Mouse (Mus musculus) heart, embryonic 16.5 days (tissue): Measurements from ENCODE around the gene Cadm2. TPM values are rescaled to one million over a fixed set of nuclear protein-coding genes. Genes with fewer than 3 reads are reported as not detected.

Source experiments
- ATAC-seq: fragments of 200-750 bp; cut with Nextera tagmentation; replicated peaks from 2 replicates; pipeline ENCODE4 v1.8.0; 2017; ENCODE audit warnings: moderate number of reproducible peaks; ENCODE audit not compliant: insufficient read depth, low FRiP score; ENCODE audit errors: extremely low read depth
- H3K27ac ChIP-seq: fragments of 300-500 bp; sonication (generic); 2 replicates; pipeline ENCODE4 v1.5.1; 2014; ENCODE audit warnings: mild to moderate bottlenecking, low read length, control low read depth, moderate library complexity
- H3K27me3 ChIP-seq: fragments of 300-500 bp; sonication (generic); 2 replicates; pipeline ENCODE4 v1.6.1; 2014; ENCODE audit warnings: low read length, mixed read lengths; ENCODE audit not compliant: control insufficient read depth, insufficient read depth
- H3K36me3 ChIP-seq: fragments of 300-500 bp; sonication (generic); 2 replicates; pipeline ENCODE4 v1.6.1; 2014; ENCODE audit not compliant: control insufficient read depth, insufficient read depth
- H3K4me1 ChIP-seq: fragments of 300-500 bp; sonication (generic); 2 replicates; pipeline ENCODE4 v1.6.1; 2014; ENCODE audit warnings: low read length, mixed read lengths; ENCODE audit not compliant: control insufficient read depth, insufficient read depth
- H3K4me2 ChIP-seq: fragments of 300-500 bp; sonication (generic); 2 replicates; pipeline ENCODE4 v1.6.1; 2014; ENCODE audit warnings: low read depth, mild to moderate bottlenecking, control low read depth, low read length
- H3K4me3 ChIP-seq: fragments of 300-500 bp; sonication (generic); 2 replicates; pipeline ENCODE4 v1.5.1; 2014; ENCODE audit warnings: mild to moderate bottlenecking, control low read depth, low read length
- H3K9ac ChIP-seq: fragments of 300-500 bp; sonication (generic); 2 replicates; pipeline ENCODE4 v1.6.1; 2014; ENCODE audit warnings: low read length, control low read depth
- H3K9me3 ChIP-seq: fragments of 300-500 bp; sonication (generic); replicated peaks from 2 replicates; pipeline ENCODE4 v1.6.1; 2016; ENCODE audit warnings: low read length; ENCODE audit not compliant: control insufficient read depth
- WGBS: fragments of 180-500 bp; shearing (Covaris S2); extraction: QIAGEN DNeasy Blood & Tissue Kit; methylation state at CpG from one replicate; pipeline ENCODE4 v1.1.7; 2014; 5-methylcytosine and 5-hydroxymethylcytosine counted together
- polyA plus RNA-seq: library from polyadenylated mRNA; unstranded; fragments of >200 nt; fragmentation: Nextera tagmentation; extraction: Ambion mirVana; gene quantifications from 2 replicates; pipeline ENCODE4 v1.2.1, GENCODE M21; 2015

Cadm2 gene
- polyA plus RNA-seq, 1 experiment from 2014 or later = 0.20 TPM

DNA sequence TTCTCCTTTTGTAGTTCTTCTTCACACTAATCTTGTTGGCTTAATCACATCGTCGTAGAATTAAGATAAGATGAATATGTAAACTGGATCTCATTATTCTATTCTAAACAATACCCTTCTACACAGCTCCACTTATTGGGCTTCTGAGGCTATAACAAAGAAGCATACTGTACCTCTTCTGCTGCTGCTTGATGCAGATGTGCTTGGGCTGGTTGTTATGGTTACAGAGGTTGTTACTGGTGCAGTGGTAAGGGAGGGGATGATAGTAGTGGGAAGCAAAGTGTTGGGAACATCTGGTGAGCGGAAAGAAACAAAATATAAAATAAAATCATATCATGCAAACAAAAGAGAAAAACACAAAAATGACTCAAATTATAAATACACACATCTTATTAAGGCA is 889.5 kb downstream of the Cadm2 start:
- WGBS = 49% methylated on average over 3 of the region's 3 CpGs
- H3K4me1 ChIP-seq = no peaks in the 10 kb centered on the region

DNA sequence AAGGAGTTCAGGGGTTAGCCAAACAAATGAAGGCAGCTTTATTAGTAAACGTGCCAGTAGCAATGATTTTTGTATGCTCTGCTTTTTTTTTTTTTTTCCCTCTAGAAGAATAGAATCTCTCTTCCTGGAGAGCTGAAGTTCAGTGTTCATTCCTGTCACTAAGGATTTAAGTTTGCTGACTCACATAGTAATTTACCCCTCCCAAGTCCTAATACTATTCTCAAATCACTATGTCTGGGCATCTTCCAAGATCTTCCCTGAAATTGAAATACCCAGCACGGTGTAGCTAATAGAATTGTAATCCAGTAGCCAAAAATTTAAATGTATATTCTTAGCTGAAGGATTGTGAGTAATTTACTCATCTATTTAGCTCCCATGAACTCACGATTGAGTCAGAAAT is 914.2 kb downstream of the Cadm2 start:
- H3K4me2 ChIP-seq = no peak overlapping the region
- no peak overlapping the region for H3K27ac ChIP-seq
- no peak overlapping the region for H3K4me3 ChIP-seq
- no peaks in the 10 kb centered on the region for H3K36me3 ChIP-seq
- no peaks in the 10 kb centered on the region for H3K9me3 ChIP-seq
- H3K4me1 ChIP-seq = no peaks in the 10 kb centered on the region
- H3K27me3 ChIP-seq = no peaks in the 10 kb centered on the region
- 70% methylated on average over 3 of the region's 3 CpGs for WGBS
- H3K9ac ChIP-seq = no peak overlapping the region
- no peak for ATAC-seq

More for the DNA sequence above, 889.5 kb downstream of the Cadm2 start:
- Histone ChIP-seq H3K27ac (no peak overlapping the region), H3K9me3 (no peaks in the 10 kb centered on the region), H3K36me3 (no peaks in the 10 kb centered on the region), H3K9ac (no peak overlapping the region), H3K4me3 (no peak overlapping the region), H3K27me3 (no peaks in the 10 kb centered on the region), H3K4me2 (no peak overlapping the region)
- ATAC-seq = no peak

- no peak overlapping the region for H3K9ac ChIP-seq
- no peak for ATAC-seq
Measured at GRCm38 (mm10) chr16:66694783-66695182, 925.9 kb downstream of the Cadm2 start.

GRCm38 (mm10) chr16:66677241-66677640 is 943.5 kb downstream of the Cadm2 start:
- no peak for ATAC-seq
- Histone ChIP-seq H3K9ac (no peak overlapping the region), H3K36me3 (no peaks in the 10 kb centered on the region)

More at GRCm38 (mm10) chr16:66694783-66695182, 925.9 kb downstream of the Cadm2 start:
- Histone ChIP-seq H3K4me1 (no peaks in the 10 kb centered on the region), H3K27ac (no peak overlapping the region), H3K27me3 (no peaks in the 10 kb centered on the region), H3K36me3 (no peaks in the 10 kb centered on the region), H3K4me2 (no peak overlapping the region), H3K4me3 (no peak overlapping the region), H3K9me3 (no peaks in the 10 kb centered on the region)

GRCm38 (mm10) chr16:66651013-66651362 is 969.7 kb downstream of the Cadm2 start:
- Histone ChIP-seq H3K4me3 (no peak overlapping the region), H3K4me1 (no peaks in the 10 kb centered on the region), H3K27me3 (no peaks in the 10 kb centered on the region), H3K4me2 (no peak overlapping the region), H3K9me3 (no peaks in the 10 kb centered on the region), H3K27ac (no peak overlapping the region), H3K36me3 (no peaks in the 10 kb centered on the region), H3K9ac (no peak overlapping the region)
- 69% methylated on average over 1 of the region's 1 CpGs for WGBS
- ATAC-seq = no peak

More at GRCm38 (mm10) chr16:66677241-66677640, 943.5 kb downstream of the Cadm2 start:
- Histone ChIP-seq H3K4me1 (no peaks in the 10 kb centered on the region), H3K27ac (no peak overlapping the region), H3K27me3 (no peaks in the 10 kb centered on the region), H3K4me3 (no peak overlapping the region), H3K4me2 (no peak overlapping the region), H3K9me3 (no peaks in the 10 kb centered on the region)

DNA sequence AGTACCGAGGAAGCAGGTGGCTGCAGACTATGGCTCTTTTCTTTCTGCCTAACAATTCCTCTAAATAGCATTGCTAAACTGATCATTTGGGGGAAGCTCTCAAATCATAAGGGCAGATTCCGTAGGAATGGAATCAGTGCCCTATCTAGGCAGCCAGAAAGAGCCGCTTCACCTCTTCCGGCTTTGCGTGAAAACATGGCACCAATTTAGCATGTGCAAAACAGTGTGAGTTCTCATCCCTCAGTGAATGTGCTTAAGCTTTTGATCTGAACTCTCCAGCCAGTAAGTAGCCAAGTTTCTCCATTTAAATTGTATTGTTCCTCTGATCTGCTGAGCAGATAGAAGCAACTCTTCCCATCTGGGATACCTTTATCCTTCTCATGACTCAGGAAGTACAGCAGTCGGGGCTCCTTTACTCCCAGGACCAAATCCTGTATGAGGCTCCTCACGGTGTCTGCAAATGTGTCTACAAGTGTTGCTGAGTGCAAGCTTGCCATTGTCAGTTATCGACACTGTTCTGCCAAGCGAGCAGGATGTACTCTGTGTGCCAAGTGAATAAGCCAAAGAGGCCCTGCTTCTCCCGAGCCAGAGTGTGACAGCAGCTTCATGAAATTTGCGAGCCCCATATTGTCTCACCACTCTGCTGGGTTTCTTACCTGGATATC is 970.2 kb downstream of the Cadm2 start:
- no peak for ATAC-seq
- Histone ChIP-seq H3K4me3 (no peak overlapping the region), H3K4me1 (no peaks in the 10 kb centered on the region), H3K27me3 (no peaks in the 10 kb centered on the region), H3K9me3 (no peaks in the 10 kb centered on the region), H3K36me3 (no peaks in the 10 kb centered on the region), H3K4me2 (no peak overlapping the region), H3K9ac (no peak overlapping the region), H3K27ac (no peak overlapping the region)
- WGBS = 81% methylated on average over 11 of the region's 11 CpGs

DNA sequence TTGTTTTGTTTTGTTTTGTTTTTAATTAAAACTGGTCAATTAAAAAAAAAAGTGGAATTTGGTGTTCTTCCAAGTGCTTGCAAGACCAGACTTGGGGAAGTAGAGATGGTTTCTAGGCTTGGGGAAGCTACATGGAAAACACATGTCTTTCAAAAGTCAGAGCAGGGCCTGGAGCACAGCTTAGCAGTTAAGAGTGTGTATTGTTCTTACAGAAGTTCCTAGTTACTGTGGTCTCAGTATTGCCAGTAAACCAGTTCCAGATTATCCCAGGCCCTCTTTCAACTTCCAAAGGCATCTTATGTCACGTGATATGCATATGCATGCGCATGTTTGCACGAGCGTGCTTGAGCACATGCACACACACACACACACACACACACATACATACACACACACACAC is 972.9 kb downstream of the Cadm2 start:
- Histone ChIP-seq H3K4me1 (no peaks in the 10 kb centered on the region), H3K9me3 (no peaks in the 10 kb centered on the region), H3K9ac (no peak overlapping the region), H3K27me3 (no peaks in the 10 kb centered on the region), H3K27ac (no peak overlapping the region), H3K36me3 (no peaks in the 10 kb centered on the region), H3K4me2 (no peak overlapping the region), H3K4me3 (no peak overlapping the region)
- no peak for ATAC-seq
- 87% methylated on average over 4 of the region's 4 CpGs for WGBS

- Histone ChIP-seq H3K4me2 (no peak overlapping the region), H3K36me3 (no peaks in the 10 kb centered on the region), H3K4me1 (no peaks in the 10 kb centered on the region), H3K27ac (no peak overlapping the region), H3K4me3 (no peak overlapping the region), H3K9ac (no peak overlapping the region), H3K27me3 (no peaks in the 10 kb centered on the region), H3K9me3 (no peaks in the 10 kb centered on the region)
- WGBS = 46% methylated on average over 4 of the region's 4 CpGs
- no peak for ATAC-seq
Measured at GRCm38 (mm10) chr16:66643606-66644005, 977.1 kb downstream of the Cadm2 start.

DNA sequence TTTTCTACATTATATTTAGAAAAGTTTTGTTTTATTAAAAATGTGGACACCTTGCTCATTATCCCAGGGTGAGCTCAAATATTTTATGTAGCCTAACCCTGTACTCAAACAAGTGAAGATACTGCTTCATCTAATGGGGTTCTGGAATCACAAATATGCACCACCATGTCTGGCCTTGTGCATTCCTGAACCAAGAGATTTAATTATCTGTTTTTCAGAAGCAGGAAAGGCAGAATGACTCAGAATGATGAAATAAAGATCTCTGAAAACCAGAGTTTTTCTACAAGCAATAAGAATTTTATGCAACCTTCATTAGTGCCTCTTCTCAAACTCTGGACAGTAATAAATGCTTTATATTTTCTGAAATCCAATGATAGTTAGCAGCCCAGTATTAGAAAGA is 993.2 kb downstream of the Cadm2 start:
- H3K4me3 ChIP-seq = no peak overlapping the region
- H3K9ac ChIP-seq = no peak overlapping the region
- H3K27ac ChIP-seq = no peak overlapping the region
- H3K4me2 ChIP-seq = no peak overlapping the region
- H3K9me3 ChIP-seq = no peaks in the 10 kb centered on the region
- H3K4me1 ChIP-seq = no peaks in the 10 kb centered on the region
- H3K36me3 ChIP-seq = no peaks in the 10 kb centered on the region
- H3K27me3 ChIP-seq = no peaks in the 10 kb centered on the region
- ATAC-seq = no peak
